Mouse (Mus musculus): Measurements from ENCODE around the gene Ppargc1a. TPM values are rescaled to one million over a fixed set of nuclear protein-coding genes. Genes with fewer than 3 reads are reported as not detected.

Ppargc1a gene
- polyA plus RNA-seq, 1 experiment: 2.0 TPM

DNA sequence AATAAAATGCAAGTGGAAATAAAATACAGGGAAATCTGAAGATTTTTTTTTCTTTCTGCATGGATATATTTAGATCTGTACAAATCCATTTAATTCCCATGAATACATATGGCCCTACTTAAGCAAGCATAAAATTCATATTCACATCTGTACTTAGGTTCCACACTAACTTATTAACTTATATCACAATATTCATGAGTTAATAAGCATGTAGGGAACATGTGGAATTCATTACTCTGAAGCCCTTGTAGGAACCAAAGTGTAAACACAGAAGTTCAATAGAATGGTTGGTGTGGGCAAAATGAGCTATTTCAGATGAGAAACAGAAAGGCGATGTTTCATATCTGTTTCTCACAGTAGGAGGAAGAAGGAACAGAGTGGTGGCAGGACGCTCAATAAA is 62.9 kb downstream of the Ppargc1a start:
- DNase-seq (ENCODE audit: low read depth): no peak

DNA sequence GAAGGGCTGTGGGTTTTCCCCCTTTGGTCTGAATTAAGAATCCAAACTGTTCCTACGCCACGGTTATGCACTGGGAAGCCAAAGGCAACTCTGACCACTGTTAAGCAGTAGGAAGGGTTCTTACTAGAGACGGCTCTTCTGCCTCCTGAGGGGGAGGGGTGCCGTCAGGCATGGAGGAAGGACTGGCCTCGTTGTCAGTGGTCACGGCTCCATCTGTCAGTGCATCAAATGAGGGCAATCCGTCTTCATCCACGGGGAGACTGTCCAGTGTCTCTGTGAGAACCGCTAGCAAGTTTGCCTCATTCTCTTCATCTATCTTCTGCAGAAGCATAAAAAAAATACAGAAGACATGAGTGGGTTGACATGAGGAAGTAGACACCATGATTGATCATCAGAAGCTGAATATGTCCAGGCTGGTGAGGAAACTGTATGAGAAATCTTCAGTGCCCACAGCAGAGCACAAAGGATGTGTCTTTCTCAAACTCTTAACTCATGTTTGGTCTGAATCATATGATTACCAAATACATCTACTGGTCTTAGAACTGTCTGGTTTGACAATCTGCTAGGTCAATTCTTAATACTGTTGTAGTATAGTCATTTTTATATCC is 69.5 kb downstream of the Ppargc1a start:
- no peak for DNase-seq (ENCODE audit: low read depth)

DNA sequence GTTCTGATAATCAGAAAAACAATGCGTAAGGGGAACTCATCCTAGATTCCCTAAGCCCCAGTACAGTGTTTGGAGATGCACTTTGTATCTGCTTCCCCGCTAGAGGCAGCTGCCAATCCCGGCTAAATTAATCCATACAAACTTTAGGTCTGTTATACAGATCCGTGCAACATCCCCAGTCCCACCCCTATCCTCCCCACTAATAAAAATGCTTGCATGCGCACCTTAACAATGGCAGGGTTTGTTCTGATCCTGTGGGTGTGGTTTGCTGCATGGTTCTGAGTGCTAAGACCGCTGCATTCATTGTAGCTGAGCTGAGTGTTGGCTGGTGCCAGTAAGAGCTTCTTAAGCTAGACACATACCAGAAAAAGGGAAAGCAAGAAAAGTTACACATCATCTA is 72.1 kb downstream of the Ppargc1a start:
- DNase-seq (ENCODE audit: low read depth): no peak

DNA sequence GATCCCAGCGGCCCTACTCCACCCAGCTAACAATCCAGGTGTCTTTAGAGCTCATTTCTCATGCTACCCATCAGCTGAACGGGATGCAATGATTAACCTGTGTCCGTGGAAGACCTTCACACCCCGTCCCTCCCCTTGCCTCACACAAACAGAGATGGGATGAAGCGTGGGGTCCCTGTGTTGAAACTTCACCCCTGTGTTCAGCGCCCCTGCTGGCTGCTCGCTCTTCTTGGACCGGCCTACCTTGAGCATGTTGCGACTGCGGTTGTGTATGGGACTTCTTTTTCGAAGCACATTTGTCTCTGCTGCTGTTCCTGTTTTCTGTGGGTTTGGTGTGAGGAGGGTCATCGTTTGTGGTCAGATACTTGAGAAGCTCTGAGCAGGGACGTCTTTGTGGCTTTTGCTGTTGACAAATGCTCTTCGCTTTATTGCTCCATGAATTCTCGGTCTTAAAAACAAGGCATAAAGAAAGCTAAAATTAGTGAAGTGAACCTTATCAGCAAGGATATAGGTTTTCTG is 73.1 kb downstream of the Ppargc1a start:
- DNase-seq (ENCODE audit: low read depth): no peak

DNA sequence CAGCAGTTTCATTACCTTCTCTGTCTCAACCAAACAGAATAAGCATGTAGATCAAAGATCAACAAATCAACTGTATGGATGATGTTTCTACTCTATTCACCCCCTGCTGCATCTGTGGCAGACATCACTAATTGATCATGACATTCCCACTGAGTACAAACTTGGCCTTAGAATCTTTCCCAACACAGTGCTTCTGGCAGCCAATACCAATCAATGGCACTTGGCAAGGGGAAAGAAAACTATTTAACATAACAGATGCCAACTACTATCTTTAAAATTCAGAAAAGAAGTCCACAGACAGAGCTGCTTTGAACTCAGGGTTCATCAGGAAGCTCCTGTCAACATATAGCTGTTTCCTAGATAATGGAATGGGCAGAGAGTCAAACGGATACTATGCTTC is 83.8 kb downstream of the Ppargc1a start:
- no peak for DNase-seq (ENCODE audit: low read depth)

DNA sequence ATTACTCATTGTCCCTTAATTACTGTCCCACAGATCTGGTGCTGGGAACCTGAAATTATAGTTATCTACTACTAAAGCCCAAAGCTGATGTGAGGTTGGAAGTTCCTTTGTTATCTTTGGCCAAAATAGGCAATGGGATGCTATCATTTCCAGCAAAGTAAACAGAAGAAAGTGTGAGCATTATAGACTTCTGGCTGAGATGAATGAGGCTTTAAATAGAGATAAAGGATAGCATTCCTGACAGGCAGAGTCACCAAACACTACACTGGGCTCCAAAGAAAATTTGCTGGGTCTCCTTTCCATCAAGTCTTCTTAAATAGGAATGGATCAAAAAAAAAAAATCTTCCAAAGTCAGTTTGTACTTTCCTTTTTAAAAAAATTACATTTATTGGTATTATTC is 87.7 kb downstream of the Ppargc1a start:
- DNase-seq (ENCODE audit: low read depth): no peak

DNA sequence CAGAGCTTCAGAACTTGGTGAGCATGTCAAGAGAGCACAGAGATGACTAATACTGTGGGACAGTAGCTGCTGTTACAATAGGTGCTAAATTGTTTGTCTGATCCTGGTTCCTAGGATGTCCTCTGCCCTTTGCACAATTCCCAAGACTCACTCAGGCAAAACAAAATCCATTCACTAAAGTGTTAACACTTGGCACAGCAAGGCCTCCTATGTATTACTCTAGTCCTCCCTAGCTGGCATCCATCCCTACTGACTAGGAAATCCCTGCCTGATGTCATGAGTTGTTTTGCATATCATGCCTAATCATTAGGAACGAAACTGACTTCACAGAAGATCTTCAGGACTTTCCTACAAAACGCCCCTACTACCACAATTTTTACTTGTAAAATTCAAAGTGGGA is 88.1 kb downstream of the Ppargc1a start:
- DNase-seq (ENCODE audit: low read depth): no peak

DNA sequence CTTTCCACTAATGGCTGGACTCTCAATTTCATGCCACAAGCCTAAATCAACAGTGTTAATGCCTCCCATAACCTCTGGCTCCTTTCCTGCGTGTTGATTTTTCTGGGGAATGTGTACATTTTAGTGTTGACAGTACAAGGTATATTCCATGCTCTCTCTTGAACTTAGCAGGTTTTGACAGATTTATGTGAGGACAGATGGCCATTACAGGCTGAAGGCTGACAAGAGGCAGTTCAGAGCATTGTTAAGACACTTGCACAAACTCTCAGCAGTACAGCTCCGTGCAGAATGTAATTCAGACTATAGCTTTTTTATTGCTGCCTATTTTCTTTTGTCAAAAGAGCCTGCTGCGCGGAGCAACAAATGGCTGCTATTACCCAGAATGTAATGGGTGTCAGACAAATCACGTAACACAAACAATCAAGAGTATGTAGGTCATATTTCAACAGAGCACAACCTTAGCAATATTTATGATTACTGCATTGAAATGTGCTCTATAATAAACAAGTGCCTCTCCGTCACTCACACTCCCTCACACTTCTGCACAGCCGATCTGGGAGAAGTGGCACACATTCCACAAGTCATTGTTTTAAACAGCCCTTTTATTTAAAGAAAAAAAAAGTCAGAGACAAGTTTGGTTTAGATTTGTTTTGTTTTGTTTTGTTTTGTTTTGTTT is 89.1 kb downstream of the Ppargc1a start:
- DNase-seq (ENCODE audit: low read depth): no peak

DNA sequence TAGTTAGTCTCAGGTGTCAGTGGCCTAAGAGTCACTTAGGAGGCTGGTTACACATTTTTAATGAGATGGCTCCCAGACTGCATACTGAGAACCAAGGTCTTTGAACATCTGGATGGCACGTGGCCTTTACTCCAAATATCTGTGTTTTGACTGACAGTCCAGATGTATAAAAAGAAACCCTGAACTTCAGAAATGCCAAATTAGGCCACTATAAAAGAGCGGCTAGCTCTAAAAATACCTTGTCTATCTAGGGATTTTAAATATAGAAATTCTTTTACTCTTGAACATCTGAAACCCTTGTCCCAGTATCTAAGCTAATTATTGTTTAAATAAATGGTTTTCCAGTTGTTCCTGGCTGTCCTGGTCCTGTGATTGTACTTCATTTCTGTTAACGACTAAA is 90.4 kb downstream of the Ppargc1a start:
- no peak for DNase-seq (ENCODE audit: low read depth)

DNA sequence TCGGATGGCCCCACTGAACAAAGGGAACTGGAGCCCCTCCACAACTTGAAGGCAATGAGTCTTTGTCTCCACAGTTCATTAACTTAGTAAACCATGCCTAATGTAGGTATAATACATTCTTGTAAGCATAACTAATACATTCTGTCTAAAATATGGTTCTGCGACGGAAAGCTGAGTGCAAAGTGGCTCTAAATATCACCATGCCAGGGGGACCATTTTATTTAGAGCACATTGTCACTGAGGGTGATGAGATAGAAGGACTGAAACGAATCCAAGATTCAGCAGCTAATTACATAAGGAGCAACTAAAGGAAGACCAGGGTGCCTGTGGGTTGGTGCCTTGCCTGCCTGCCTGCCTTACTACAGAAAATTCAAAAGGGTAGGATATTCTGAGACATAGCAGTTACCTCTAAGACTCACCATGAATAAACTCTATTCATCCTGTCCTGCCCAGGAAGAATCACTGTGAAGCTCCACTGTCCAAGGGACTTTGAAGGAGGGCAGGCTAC is 92.4 kb downstream of the Ppargc1a start:
- no peak for DNase-seq (ENCODE audit: low read depth)

DNA sequence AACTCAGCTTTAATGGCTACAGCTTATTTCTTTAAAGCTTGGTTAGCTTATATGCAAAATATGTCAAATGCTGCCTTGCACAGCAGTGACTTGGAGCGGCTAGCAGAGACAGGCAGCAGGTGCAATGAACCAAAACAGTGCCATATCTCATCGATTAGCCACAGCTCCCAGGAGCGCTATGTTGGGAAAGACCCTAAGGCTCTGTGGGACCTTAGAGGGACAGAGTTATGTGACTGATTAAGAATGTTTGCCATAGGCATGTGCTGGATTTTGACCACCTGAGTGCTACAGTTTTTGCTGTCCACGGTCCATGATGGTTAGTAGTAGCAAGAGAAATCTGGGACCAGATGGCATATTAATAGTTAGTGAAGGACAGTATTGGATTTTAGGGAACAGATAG is 95.9 kb downstream of the Ppargc1a start:
- no peak for DNase-seq (ENCODE audit: low read depth)

DNA sequence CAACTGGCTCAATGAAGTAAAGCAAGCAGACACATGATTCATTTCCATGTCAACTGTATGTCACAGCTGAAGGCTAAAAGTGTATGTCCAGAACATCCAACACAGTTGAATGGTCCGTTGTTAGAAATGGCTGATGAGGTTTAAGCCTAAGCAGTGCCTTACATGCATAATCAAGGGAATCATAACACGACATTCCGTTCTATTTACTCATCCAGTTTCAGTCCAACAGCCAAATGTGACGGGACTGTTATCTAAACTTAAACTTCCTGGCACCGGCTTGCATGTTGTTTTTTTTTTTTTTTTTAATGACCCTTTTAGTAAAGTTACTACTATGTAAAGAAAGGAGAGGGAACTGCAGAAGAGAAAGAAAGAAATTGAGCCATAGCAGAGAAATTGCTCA is 101.5 kb downstream of the Ppargc1a start:
- DNase-seq (ENCODE audit: low read depth): no peak

DNA sequence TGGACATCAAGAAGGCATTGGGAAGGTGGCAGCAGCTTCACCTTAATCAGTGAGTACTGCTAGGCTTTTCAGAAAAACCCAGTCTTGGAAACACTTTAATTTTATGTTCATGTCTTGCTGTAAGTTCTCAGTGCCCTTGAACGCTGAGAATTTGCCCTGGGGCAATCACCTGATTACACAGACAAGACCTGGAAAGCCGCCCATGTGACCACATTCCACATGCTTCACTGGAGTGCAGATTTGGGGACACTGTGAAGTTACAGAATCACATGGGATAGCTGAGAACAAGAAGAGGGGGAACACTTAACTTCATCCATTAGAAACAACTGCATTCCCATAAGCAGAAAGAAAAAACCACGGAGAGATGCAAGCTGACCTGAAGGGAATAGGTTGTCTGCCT is 115.5 kb downstream of the Ppargc1a start:
- DNase-seq (ENCODE audit: low read depth): no peak

DNA sequence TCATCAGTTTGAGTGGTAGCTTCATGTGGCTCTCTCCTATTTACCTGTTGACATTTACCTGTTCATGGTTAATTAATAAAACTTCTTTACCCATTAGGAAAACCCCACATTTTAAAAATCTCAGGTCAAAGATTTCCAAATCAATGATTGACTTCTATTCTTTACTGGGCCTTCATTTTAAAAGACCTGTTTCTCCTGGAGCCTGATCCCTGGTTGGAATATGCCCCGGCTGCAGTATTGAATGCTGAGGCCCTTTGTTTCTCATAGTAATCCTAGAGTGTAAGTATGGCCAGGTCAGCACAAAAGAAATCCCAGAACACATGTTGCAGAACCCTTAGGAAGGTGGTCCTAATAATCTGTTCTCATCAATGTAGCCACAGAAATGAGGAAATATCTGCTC is 119.9 kb downstream of the Ppargc1a start:
- no peak for DNase-seq (ENCODE audit: low read depth)

DNA sequence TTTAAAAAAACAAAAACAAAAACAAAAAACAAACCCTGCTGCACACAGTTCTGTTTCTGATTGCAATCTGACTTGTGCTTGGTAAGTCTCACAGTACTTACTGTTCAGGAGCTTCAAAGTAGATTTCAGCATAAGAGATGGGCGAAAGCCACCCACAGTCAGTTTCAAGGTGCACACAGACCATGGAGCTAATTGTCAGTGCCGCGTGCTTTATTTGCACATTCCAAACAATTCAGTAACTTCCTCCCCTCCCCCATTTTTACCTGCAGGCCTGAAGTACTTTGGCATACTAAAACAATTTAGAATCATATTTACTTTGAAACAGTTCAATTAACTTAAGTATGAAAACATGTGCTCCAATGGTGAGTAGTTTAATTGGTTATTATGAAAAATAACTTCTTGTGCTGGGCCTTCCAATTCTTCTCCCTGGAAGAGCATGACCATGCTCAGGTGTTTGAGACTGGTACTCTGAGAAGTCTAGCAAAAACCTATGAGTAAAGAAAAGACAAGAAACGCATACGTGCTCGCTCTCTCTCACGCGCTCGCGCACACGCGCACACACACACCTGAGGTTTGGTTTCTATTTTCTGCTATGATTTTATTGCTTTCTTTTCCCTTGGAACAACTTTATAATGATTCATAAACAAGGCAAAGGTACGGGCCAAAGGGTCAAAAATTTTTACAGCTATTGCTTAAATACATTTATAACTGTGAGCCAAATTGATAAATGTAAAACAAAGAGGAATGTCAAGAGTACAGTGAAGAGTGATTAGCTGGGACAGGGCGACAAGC is 121.0 kb downstream of the Ppargc1a start:
- no peak for DNase-seq (ENCODE audit: low read depth)

DNA sequence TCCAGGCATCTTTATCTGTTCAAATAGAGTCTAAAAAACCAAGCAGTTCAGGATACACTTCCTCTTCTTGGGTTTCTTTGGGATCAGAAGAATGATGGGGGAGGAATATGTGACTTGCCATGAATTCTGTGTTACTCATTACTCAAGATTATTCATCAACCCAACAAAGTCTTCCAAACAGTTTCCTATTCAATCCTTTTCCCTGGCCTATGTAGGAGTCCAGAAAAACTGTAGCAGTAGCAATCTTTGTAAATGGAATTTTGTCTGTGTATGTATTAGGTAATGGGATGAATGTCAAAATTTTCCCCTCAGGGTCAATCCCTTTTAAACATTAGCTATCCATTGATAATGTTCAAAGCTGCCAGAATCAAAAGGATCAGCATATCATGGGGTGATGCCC is 121.8 kb downstream of the Ppargc1a start:
- no peak for DNase-seq (ENCODE audit: low read depth)

DNA sequence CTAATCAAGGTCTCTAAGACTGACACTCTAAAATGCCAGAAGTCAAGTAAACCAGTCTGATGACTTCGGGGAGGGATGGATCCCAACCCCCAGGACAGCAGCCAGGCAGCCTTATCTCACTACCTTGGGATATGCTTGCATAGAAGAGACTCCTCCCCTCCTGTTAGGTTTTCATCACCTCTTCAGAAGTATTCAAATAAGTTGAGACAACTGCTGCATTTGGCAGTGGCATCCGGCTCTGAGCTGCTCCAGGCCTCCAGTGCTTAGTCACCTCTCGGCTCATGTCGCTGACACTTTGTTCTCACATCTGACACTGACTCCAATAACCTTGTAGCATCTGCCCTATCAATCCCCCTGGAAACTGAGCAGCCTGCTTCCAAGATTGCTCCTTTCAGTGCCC is 127.8 kb downstream of the Ppargc1a start:
- no peak for DNase-seq (ENCODE audit: low read depth)

DNA sequence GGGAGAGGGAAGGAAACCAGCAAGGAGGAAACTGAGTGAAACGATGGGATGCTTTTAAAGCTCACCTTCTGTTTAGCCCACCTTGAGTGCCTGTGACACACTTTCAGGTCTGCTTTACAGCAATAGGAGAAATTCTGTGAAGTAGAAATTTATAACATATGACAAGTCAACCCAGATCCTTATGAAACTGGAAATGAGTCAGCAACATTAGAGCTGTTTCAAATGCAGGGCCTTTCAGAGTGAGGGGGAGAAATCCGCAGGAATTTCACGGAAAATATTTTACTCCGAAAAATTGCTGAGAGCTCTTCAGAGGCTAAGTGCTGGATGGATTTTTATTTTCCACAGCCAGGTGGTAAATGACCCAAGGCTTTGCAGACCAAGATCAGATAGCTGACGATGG is 133.6 kb downstream of the Ppargc1a start:
- DNase-seq (ENCODE audit: low read depth): no peak

DNA sequence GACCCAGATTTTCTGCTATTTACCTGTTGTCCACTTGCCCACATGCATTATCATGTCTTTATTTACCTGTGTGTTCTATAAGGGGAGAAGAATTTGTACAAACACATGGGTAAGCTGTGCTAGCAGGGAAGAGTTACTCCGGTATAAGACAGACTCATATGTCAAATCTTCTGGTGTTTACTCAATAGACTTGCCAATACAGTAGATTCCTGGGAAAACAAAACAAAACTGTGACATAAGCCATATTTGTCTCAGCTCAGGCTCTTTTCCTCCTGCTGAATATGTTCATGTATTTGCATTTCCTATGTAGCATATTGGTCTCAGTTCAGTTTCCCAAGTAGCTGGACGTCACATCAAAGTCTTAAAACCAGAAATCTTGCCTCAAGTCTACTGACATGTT is 135.0 kb downstream of the Ppargc1a start:
- DNase-seq (ENCODE audit: low read depth): no peak

DNA sequence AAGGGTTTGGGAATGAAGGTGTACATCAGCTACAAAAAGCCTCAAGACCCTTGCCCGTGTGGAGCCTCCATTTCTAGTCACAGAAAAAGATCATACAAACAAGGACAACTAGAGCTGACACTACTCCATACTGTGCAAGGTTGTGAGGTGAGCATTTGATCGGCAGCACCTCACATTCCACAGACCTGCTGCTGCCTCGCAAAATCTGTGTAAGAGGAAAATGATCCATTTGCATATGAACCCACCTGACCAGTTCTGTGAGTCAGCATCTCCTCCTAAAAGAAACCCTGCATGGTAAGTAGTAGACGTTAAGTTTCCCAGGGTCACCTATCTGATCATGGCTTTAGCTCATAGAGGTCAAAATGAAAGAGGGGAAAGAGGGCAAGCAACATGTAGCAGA is 135.5 kb downstream of the Ppargc1a start:
- no peak for DNase-seq (ENCODE audit: low read depth)

DNA sequence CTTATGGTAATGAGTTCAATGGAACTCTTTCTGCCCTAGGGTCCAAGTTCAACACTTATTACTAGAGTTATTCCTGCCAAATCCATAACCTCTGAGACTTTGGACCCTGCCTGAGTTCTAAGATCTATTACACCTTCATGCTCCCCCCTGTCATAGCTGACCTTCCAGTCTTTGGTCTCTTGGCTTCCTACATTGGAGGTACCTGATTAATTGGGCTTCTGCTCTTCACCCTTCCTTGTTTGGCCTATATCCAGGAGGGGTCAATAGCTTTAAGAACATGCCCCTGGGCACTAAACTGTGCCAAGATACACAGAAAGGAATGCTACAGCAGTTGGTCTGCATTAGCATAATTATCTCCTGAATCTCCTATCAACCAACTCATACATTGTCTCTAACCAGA is 141.1 kb downstream of the Ppargc1a start:
- no peak for DNase-seq (ENCODE audit: low read depth)

DNA sequence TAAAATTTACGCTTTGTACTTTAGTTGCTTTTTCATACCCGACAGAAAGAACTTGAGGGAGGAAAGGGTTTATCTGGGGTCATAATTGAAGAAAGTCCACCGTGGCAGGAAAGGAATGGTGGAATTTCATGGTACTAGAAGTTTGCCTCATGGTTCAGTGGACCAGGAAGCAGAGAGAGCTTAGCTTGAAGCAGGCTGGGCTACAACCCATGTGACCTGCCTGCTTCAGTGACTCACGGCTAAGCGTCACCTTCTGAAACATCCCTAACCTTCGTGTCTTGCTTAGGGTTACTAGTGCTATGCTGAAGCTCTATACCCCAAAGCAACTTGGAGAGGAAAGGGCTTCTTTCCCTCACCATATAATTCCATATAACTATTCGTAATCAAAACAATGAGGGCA is 151.1 kb downstream of the Ppargc1a start:
- no peak for DNase-seq (ENCODE audit: low read depth)

DNA sequence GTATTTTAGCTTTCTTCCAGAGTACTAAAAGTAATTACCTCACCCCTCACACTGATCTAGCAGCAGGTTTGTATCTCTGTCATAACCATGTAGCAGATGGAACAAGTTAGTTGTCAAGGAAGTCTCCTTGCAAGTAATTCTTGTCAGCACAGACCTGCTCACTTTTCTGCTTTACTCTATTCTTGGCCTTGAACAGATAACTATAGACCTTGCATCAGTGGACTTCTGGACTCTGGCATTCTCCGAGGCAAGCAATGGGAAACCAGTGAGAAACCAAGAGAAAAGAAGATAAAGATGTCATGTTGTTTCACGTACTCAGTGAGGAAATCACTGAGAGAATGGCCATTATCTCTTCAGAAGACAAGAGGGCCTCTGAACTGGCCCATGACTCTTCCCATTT is 152.1 kb downstream of the Ppargc1a start:
- no peak for DNase-seq (ENCODE audit: low read depth)
